Mouse (Mus musculus): Measurements from ENCODE around the gene Vmn2r37. TPM values are rescaled to one million over a fixed set of nuclear protein-coding genes. Genes with fewer than 3 reads are reported as not detected.
"Not testable (repeated sequence)": the region's sequence is repeated elsewhere in the genome, so short reads cannot be mapped to it uniquely, and the experiment has no call there.

Vmn2r37 gene
- polyA plus RNA-seq (2015; fragmentation: Nextera tagmentation; extraction: Ambion mirVana) = not detected in 2 replicates

DNA sequence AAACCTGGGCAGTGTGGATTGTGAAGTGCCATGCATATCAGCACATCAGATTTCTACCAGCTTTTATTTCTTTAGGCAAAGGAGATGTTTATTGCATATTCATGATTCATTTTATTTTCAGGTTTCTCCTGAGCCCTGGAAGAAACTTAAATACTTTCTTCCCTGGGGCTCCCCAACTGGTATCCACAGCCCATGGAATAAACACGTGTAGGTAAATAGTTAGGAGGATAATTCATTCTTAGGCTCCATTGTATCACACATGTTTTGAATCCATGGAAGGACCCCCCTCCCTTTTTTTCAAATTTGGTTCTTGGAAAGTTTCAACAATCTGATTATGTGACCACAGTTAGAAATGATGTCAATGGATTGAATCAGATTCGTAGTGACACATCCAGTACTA is at the start of gene Vmn2r37:
Vmn2r37 (minus strand) TSS at position 101 of the 400 bp plus-strand sequence.
- not testable (repeated sequence) for H3K4me2 ChIP-seq (ENCODE audit: low read length); H3K4me1 ChIP-seq (replicated peaks; ENCODE audit: insufficient read depth, low read length); H3K9ac ChIP-seq (ENCODE audit: low read depth, low read length); H3K27ac ChIP-seq; ATAC-seq (replicated peaks; ENCODE audit: low FRiP score, low read depth); DNase-seq (ENCODE audit: low spot score); H3K36me3 ChIP-seq (ENCODE audit: insufficient read depth, low read length); H3K27me3 ChIP-seq (ENCODE audit: insufficient read depth, low read length); H3K4me3 ChIP-seq (replicated peaks; ENCODE audit: low read depth, low read length); H3K9me3 ChIP-seq (replicated peaks; ENCODE audit: low read length)
- 55% methylated on average over 1 of the region's 2 CpGs for WGBS

Other genes with a start within 250 kb of the Vmn2r37 start
- not detected in 2 replicates for gene Vmn2r39, start 192.9 kb downstream of the Vmn2r37 start, polyA plus RNA-seq (2015; fragmentation: Nextera tagmentation; extraction: Ambion mirVana)
- not detected in 2 replicates for gene Vmn2r38, start 125.8 kb downstream of the Vmn2r37 start, polyA plus RNA-seq (2015; fragmentation: Nextera tagmentation; extraction: Ambion mirVana)